Mouse (Mus musculus) testis, adult 2 months (tissue): ENCODE data around the gene Zfp26.

Experiments
- CTCF ChIP-seq: fragments of 200-500 bp; IDR thresholded peaks from 2 replicates; pipeline ENCODE4 v1.5.1; 2012; ENCODE audit warnings: low read depth, mild to moderate bottlenecking, inconsistent platforms, low read length, moderate library complexity; ENCODE audit not compliant: control insufficient read depth, insufficient read depth, insufficient replicate concordance
- POLR2A ChIP-seq: fragments of 200-500 bp; IDR thresholded peaks from 2 replicates; pipeline ENCODE4 v1.6.1; 2012; ENCODE audit warnings: low read depth, mild to moderate bottlenecking, inconsistent platforms, low read length, moderate library complexity; ENCODE audit not compliant: control insufficient read depth

DNA sequence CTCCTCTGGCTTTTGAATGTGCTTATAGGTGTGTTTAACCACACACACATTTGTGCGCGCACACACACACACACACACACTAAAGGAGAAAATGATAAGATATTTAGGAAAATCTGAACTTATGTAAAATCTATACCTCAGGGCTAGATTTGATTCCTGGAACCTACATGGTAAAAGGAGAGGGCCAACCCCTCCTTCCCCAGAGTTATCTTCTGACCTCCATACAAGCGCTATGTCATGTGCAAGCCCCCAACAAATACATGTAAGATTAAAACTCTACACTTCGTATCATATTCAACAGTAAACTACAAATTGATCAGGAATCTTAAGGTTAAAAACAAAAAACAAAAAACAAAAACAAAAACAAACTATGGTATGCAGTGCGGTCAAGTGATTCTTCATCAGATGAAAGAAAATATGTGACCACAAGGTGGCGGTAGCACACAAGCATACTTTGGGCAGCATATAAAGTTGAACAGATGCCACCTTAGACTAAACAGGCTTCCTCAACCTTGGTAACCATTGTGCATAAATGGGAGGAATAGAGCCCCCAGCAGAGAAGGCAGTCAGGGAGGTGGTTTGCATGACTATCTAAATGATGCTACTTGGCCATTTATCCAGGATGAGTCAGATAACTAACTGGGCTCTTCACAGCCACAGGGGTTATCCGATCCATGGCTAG lies 6.9 kb upstream of the Zfp26 start:
- TF ChIP-seq POLR2A (no peak), CTCF (peak; percentile 28; the same call in 1 of the 2 replicates)
